ENCODE assay signal across 7 mouse cellular contexts in genomic region chr12:111936706-111937550, GRCm38 (mm10). TPM values are rescaled to one million over a fixed set of nuclear protein-coding genes. Genes with fewer than 3 reads are reported as not detected.
DNase-seq lines count a peak whose midpoint lies in the region; ATAC-seq and TF ChIP-seq lines count a peak whose summit lies in the region.

No protein-coding gene starts in this region.

- peaks cover 13% of the 10 kb centered on the region for H3K4me1 ChIP-seq in forebrain, embryonic 15.5 days
- H3K4me1 ChIP-seq in kidney, postnatal 0 days (replicated peaks; ENCODE audit: insufficient read depth, low read length), result peaks cover 52% of the 10 kb centered on the region

- no peak for TF ChIP-seq CTCF in kidney, postnatal 0 days (IDR thresholded peaks at IDR 0.05; ENCODE audit: low read depth)

- DNase-seq in right cerebral cortex, postnatal 4 days, result peak; percentile 58
- no peak for DNase-seq in right cerebral cortex, postnatal 25 days
- DNase-seq in kidney, postnatal 0 days (ENCODE audit: low spot score), result peak; percentile 64
- DNase-seq in lung, postnatal 14 days, result peak; percentile 87
- no peak for DNase-seq in thymus, postnatal 25 days
- DNase-seq in thymus, postnatal 14 days, result no peak

- ATAC-seq in forebrain, embryonic 15.5 days (replicated peaks), result peak; percentile 70
- ATAC-seq in kidney, postnatal 0 days (replicated peaks; ENCODE audit: low FRiP score, low read depth), result peak; percentile 67

- H3K4me2 ChIP-seq in forebrain, embryonic 15.5 days (replicated peaks), result peak overlapping the region; percentile 23; the same call in 1 of the 2 replicates
- H3K4me2 ChIP-seq in kidney, postnatal 0 days (ENCODE audit: low read length), result peak overlapping the region; percentile 25

- no peak overlapping the region for H3K27ac ChIP-seq in forebrain, embryonic 15.5 days (replicated peaks)
- H3K27ac ChIP-seq in kidney, postnatal 0 days, result peak overlapping the region; percentile 89

- no peak overlapping the region for H3K9ac ChIP-seq in forebrain, embryonic 15.5 days (replicated peaks)
- 0 out of 2 replicates have a peak overlapping the region, but pooled peaks have one; percentile 27 for H3K9ac ChIP-seq in kidney, postnatal 0 days (ENCODE audit: low read depth, low read length)

- H3K27me3 ChIP-seq in forebrain, embryonic 15.5 days, result no peaks in the 10 kb centered on the region
- no peaks in the 10 kb centered on the region for H3K27me3 ChIP-seq in kidney, postnatal 0 days (ENCODE audit: insufficient read depth, low read length)

- H3K4me3 ChIP-seq in forebrain, embryonic 15.5 days, result no peak overlapping the region
- H3K4me3 ChIP-seq in kidney, postnatal 0 days (replicated peaks; ENCODE audit: low read depth, low read length), result no peak overlapping the region

- H3K36me3 ChIP-seq in forebrain, embryonic 15.5 days, result no peaks in the 10 kb centered on the region
- H3K36me3 ChIP-seq in kidney, postnatal 0 days (ENCODE audit: insufficient read depth, low read length), result no peaks in the 10 kb centered on the region

- WGBS in forebrain, embryonic 15.5 days, result 28% methylated on average over 24 of the region's 24 CpGs
- 31% methylated on average over 24 of the region's 24 CpGs for WGBS in kidney, postnatal 0 days

- H3K9me3 ChIP-seq in forebrain, embryonic 15.5 days, result no peaks in the 10 kb centered on the region
- H3K9me3 ChIP-seq in kidney, postnatal 0 days (replicated peaks; ENCODE audit: low read length), result no peaks in the 10 kb centered on the region

RNA-seq across cellular contexts. Expression of gene Ppp1r13b, which starts 29.0 kb away (rescaled TPM):
- polyA plus RNA-seq in forebrain, embryonic 15.5 days (2015; fragmentation: Nextera tagmentation; extraction: Ambion mirVana), result 21.4 and 22.6 TPM in 2 replicates
- polyA plus RNA-seq in kidney, postnatal 0 days (2015; fragmentation: Nextera tagmentation; extraction: Ambion mirVana), result 14.6 and 16.7 TPM in 2 replicates

RNA-seq across cellular contexts. Expression of gene Atp5mpl, which starts 29.8 kb away (rescaled TPM):
- 615 and 675 TPM in 2 replicates for polyA plus RNA-seq in forebrain, embryonic 15.5 days (2015; fragmentation: Nextera tagmentation; extraction: Ambion mirVana)
- polyA plus RNA-seq in kidney, postnatal 0 days (2015; fragmentation: Nextera tagmentation; extraction: Ambion mirVana), result 1,132 and 1,318 TPM in 2 replicates

RNA-seq across cellular contexts. Expression of gene Tdrd9, which starts 34.4 kb away (rescaled TPM):
- polyA plus RNA-seq in forebrain, embryonic 15.5 days (2015; fragmentation: Nextera tagmentation; extraction: Ambion mirVana), result 0.34 and 0.50 TPM in 2 replicates
- 0.18 and 0.32 TPM in 2 replicates for polyA plus RNA-seq in kidney, postnatal 0 days (2015; fragmentation: Nextera tagmentation; extraction: Ambion mirVana)

RNA-seq across cellular contexts. Expression of gene Rd3l, which starts 44.2 kb away (rescaled TPM):
- not detected in 2 replicates for polyA plus RNA-seq in forebrain, embryonic 15.5 days (2015; fragmentation: Nextera tagmentation; extraction: Ambion mirVana)
- polyA plus RNA-seq in kidney, postnatal 0 days (2015; fragmentation: Nextera tagmentation; extraction: Ambion mirVana), result not detected in 2 replicates

Comparison
In these comparisons a context has a peak if more than half of its experiments do, and no peak if none do; other contexts are left out.
1. DNase-seq: peak in right cerebral cortex, postnatal 4 days (single experiment), kidney, postnatal 0 days (single experiment) and lung, postnatal 14 days (single experiment); none in right cerebral cortex, postnatal 25 days (single experiment), thymus, postnatal 25 days (single experiment) and thymus, postnatal 14 days (single experiment).